Mouse (Mus musculus) ZHBTc4 (cell line): ENCODE measurements at regions not wholly inside any gene's neighbourhood (a gene's known extent, or its start where the extent isn't known, plus 50 kb on each side); places are given as distances from the start of the nearest gene placed in this dataset.
A peak's percentile ranks its signal among the peaks of the same experiment; 100 is the strongest.

Experiments
- DNase-seq: peaks from one replicate; pipeline ENCODE4 v3.0.0-alpha.2; 2011; ENCODE audit warnings: low read depth, low spot score

DNA sequence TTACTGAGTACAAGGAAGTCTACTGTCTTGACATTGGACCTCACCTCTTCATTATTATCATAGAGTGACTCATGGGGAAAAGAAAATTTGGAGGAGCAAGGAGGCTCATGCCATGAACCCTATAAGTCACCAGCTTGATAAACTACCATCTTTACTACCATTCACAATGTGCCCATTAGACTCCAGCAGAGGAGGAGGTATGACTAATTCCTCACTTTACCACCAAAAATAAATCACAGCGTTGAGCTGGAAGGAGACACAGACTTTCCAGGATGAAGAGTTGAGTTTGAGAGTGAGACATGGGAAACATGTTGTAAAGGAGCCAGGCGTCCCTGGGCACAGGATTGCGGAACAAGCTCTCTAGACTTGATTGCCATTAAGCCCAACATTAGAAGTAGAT lies 195.0 kb upstream of the Mctp2 start:
- DNase-seq = no peak

GRCm38 (mm10) chr7:72503756-72504155 lies 197.3 kb upstream of the Mctp2 start:
- no peak for DNase-seq

GRCm38 (mm10) chr7:72504268-72504667 lies 197.9 kb upstream of the Mctp2 start:
- DNase-seq = no peak

DNA sequence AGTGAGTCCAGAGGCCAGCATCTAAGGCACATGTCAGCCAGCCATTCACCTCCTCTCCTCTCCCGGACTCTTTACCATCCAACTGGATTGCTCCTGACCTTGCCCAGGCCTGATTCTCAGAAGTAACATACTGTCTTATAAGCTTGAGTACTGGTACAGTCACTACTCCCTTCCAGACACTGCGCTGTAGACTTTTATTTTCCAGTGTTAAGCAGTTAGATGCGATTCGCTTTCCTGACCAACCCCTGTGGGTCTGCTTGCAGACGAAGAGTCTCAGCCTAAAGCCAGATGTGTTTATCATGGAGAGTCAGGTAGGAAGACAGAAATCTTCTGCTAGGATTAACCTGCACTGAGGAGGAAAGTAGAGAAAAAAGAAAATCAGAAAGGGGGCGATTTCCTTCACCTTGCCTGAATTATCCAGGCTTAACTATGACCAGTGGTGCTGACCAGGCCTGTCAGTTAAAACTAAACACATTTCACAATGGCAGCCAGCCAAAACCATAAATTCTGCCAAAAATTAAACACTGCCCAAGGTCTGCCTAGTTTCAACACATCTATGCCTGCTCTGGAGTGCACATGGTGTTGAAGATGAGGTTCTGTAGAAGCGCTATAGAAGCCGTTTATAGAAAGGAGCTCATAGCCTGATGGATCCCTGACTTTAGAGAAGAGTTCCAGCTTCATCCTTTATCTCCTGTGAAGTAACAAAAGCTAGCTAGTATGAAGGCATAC lies 199.5 kb upstream of the Mctp2 start:
- no peak for DNase-seq

- DNase-seq = no peak
Measured at GRCm38 (mm10) chr7:72507946-72508345, 201.5 kb upstream of the Mctp2 start.

- no peak for DNase-seq
Measured at GRCm38 (mm10) chr7:72510116-72510515, 203.7 kb upstream of the Mctp2 start.

DNA sequence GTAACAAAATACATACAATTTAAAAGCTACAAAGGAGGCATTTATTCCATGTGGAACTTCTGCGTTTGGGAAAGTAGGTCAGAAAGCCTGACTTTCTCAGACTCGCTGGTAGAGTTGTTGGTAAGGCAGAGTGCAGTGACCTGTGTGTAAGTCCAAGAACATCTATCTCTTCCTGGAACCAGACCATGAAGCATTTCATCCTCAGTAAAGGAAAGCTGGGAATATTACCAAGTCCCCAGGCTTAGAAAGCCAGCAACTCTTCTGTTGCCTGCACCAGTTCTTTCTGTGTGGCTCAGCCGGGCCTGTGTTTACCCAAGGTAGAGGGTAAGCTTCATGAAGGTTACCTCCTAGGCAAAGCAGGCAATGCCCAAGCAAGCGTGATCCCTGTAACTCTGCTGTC lies 207.0 kb upstream of the Mctp2 start:
- DNase-seq = no peak

GRCm38 (mm10) chr7:72514851-72515250 lies 208.4 kb upstream of the Mctp2 start:
- no peak for DNase-seq

DNA sequence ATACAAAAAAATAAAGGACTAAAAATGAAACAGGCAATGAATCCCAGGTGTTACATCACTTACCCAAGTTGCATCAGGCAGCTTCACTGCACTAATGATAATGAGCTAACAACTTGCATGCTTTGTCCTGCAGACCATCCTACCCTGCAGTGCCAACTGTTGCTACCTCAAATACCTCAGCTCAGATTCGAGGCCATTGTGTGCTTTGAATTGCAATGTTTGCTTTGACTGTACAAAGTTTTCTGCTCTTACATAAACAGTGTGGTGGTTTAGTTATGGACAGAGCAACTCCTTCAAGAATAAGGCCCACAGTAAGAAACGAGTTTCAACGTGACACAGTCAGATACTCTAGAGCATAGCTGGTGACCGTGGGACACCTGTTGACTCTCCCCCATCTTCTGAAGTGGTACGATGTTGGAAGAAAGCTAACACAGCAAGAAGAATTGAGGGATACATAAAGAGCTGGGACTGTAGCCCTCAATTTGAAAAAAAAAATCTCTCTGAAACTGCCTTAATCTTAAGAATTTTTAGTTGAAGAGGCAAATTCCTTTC lies 212.1 kb upstream of the Mctp2 start:
- no peak for DNase-seq

GRCm38 (mm10) chr7:72519359-72520115 lies 213.1 kb upstream of the Mctp2 start:
- DNase-seq = no peak

- no peak for DNase-seq
Measured at GRCm38 (mm10) chr7:72528873-72529272, 222.5 kb upstream of the Mctp2 start.

DNA sequence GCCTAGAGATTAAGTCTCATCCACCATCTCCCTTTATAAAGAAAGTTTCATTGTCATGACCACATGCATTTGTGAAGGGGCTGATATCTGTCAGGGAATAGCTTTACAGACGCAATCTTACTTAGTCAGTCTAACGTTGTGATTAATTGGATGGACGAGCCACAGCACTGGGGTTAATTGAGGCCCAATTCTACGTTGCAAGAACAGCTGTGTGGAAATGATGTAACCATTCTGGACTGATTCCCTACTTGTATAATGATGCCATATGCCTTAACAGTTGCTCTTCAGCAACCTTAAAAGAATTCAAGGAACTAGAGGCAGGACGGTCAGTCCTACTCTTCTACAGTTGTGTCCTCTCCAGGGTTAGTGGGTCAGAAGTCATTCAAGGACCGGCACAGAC lies 231.9 kb upstream of the Mctp2 start:
- no peak for DNase-seq

DNA sequence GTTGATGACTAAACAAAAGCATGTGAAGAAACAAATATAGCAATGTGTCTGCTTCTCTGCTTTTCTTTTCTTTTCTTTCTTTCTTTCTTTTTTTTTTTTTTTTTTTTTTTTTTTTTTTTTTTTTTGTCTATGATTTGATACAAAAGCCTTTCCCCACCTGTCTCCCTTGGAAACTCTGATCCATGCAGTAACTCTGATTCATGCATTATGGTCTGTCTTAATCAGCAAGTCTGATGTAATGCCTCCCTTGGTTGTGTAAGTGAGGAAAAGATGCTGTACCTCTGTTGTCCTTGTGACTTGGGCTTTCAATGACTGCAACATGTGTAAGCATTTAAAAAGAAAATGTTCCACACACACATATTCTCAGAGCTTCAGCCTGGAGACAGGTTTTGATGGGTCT lies 233.5 kb upstream of the Mctp2 start:
- DNase-seq = no peak

- DNase-seq = no peak
Measured at GRCm38 (mm10) chr7:72541521-72542478, 235.4 kb upstream of the Mctp2 start.

DNA sequence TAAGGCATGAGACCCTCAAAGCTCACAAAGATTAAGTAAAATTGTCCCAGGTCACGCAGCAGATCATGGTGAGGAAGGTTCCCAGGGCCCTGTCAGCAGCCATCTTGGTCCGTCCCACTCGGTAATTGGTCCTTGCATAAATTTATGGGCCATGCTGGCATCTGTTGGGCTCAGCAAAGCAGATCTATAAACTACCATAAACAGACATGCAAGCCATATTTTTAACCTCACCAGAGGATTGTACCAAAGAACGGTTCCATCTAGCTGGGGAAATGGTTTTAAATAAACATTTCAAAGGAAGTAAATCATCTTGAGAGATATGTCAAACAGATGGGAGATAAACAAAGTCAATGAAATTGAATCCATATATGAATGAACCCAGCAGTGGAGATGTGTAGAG lies 237.1 kb upstream of the Mctp2 start:
- no peak for DNase-seq

DNA sequence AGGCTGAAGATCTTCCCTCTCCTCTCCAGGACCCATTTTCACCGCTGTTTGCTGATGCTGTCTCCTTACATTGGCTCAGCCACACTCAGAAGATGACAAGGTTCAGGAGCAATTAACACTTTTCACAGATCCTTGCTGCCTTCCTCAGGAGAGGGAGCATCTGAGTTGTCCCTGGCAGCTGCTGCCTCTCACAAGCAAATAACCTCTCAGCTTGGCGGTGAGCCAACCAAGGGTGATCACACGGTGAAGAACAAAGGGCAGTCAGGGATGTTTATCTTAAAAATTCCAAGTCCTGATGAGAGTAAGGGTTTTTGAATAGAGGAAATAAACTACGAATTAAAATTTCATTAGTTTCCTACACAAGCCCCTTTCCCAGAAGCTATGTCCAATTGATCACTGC lies 237.5 kb upstream of the Mctp2 start:
- DNase-seq = peak; percentile 18

DNA sequence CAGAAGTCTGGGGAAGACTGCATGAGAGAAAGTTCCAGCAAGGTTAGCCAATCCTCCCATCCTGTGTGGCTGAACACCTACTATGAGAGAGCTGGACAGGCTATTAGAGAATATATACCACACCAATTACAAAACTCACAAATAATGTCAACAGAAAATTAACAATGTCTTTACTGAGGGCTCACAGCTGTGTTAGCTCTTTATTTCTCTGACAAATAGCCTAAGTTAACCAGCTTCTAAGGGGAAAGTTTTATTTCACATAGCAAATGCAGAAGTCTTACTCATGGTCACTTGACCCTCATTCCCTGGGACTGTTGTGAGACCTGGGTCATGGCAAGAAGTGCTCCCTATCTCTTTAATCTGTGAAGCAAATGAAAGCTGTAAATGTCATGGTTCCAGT lies 261.0 kb upstream of the Mctp2 start:
- no peak for DNase-seq

- no peak for DNase-seq
Measured at GRCm38 (mm10) chr7:72569177-72569576, 262.8 kb upstream of the Mctp2 start.

DNA sequence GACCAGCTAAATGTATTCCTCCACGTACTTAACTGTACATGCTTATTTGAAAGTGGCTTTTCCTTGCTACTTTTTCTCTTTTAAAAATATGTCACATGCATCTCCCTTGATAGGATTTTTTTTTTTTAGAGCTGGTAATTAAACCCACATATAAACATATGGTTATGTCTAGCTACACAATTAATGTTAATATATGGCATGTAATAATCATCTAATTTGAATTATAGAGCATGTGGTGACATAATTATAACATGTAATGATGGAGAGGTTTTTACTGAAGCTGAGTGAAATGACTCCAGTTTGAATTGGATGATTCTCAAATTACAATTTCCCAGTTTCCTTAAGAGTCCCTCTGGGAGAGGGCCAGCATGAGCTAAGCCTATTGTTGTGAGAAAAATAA lies 267.9 kb upstream of the Mctp2 start:
- no peak for DNase-seq

DNA sequence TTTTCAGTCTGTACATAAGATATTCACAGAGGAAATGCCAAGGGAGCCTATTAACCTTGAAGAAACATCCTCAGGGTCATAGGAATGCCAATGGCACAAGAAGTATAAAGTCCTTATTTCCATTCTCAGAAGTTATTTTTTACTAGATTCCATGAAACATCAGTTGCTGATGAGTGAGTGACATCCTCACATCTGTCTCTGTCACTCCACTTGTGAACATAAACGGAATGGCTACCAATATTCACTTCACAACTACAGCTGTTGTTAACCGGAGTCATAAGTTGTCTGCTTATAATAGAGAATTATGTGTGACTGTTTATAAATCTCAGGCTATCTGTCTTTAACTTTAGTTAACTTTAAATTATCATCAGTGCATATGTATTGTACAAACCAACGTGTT lies 278.0 kb upstream of the Mctp2 start:
- no peak for DNase-seq

DNA sequence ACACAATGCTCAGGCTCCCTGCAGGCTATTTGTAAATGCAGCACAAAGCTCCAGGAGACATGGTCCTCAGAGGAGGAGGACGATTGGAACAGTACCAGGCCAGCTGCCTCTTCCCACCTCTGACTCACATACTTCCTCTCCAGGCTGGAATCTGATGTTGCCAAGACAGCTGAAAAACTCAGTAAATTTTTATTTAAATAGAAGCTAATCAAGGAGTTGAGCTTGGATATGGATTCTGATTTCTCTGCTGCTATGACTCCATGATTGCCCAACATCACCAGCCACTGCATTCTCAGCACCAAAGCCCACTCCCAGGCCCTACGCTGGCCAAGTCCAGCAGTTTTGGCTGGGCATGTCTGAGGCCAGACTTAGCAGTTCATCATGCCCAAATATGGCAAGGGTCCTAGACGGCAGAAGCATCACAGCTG lies 282.8 kb upstream of the Mctp2 start:
- no peak for DNase-seq
